Mouse (Mus musculus): Measurements from ENCODE around the gene Ube2r2. TPM values are rescaled to one million over a fixed set of nuclear protein-coding genes. Genes with fewer than 3 reads are reported as not detected.

The Ube2r2 gene
- polyA plus RNA-seq, 1 experiment from 2014 or later, result 97.6 TPM

DNA sequence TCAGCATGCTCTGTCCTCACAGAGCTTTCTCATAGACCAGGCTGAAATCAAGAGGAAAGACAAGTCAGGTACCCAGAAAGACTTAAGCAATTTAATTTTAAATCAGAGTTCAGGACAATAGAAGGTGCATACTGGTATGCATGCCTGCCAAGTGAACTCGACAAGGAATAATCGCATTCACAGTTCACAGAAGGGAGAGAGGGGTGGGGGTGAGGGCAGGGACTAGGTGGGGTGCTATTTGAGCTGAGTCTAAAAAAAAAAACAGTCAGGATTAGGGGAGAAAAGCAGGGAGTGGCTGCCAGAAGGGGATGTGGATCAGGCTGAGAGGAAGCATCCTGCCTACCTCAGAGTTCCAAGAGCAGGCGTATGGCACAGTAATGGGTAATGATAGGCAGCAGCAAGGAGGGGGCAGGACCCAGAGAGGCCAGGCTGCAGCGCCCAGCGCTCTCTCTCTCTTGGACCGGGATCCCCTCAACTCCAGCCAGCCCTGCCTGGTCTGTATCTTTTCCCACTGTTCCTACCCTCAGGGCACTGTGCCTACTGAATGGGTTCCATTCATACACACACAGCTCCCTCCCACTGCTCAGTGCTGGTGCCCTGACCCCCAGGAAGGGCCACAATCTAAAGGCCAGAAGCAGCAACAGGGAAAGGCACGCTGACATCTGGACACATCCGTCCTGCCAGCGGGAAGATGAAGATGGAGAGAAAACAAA is 21.0 kb upstream of the Ube2r2 start:
- no peaks in the 10 kb centered on the region for H3K9me3 ChIP-seq (ENCODE audit: control insufficient read depth, low read length)
- 86% methylated on average over 9 of the region's 9 CpGs for WGBS
- no peak overlapping the region for H3K9ac ChIP-seq (ENCODE audit: low read depth, low read length)
- H3K4me2 ChIP-seq (replicated peaks; ENCODE audit: low read depth, low read length), result no peak overlapping the region
- no peak for ATAC-seq (ENCODE audit: low FRiP score, low TSS enrichment)
- peaks cover 59% of the 10 kb centered on the region for H3K36me3 ChIP-seq (ENCODE audit: control insufficient read depth, insufficient read depth, low read length)
- H3K27me3 ChIP-seq (ENCODE audit: control insufficient read depth, insufficient read depth, low read length), result no peaks in the 10 kb centered on the region
- no peaks in the 10 kb centered on the region for H3K4me1 ChIP-seq (ENCODE audit: control insufficient read depth, insufficient read depth, low read length)
- no peak overlapping the region for H3K27ac ChIP-seq (ENCODE audit: low read depth, low read length)
- no peak overlapping the region for H3K4me3 ChIP-seq (ENCODE audit: low read length)

DNA sequence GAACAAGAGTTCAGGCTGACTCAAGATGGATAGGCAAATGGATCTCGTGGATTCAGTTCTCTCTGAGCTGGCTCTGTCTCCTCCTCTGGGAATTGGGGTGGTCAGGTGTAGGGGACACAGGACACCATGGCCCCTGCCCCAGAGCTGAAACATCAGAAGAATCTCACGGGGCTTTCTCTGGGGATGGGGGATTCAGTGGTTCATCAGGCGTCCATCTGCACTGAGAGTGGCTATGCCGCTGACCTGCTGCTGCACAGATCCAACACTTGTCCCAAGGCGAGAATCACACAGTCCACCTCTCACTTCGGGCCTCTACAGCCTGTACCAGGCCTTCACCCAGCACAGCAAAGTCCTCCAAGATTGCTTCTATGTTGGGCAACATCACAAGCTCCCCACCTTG is 20.5 kb upstream of the Ube2r2 start:
- WGBS, result 93% methylated on average over 6 of the region's 6 CpGs
- Histone ChIP-seq H3K9me3 (ENCODE audit: control insufficient read depth, low read length) (no peaks in the 10 kb centered on the region), H3K27ac (ENCODE audit: low read depth, low read length) (no peak overlapping the region), H3K4me2 (replicated peaks; ENCODE audit: low read depth, low read length) (no peak overlapping the region), H3K4me1 (ENCODE audit: control insufficient read depth, insufficient read depth, low read length) (no peaks in the 10 kb centered on the region), H3K36me3 (ENCODE audit: control insufficient read depth, insufficient read depth, low read length) (peaks cover 64% of the 10 kb centered on the region), H3K4me3 (ENCODE audit: low read length) (no peak overlapping the region), H3K27me3 (ENCODE audit: control insufficient read depth, insufficient read depth, low read length) (no peaks in the 10 kb centered on the region), H3K9ac (ENCODE audit: low read depth, low read length) (no peak overlapping the region)
- no peak for ATAC-seq (ENCODE audit: low FRiP score, low TSS enrichment)

- Histone ChIP-seq H3K4me3 (ENCODE audit: low read length) (no peak overlapping the region), H3K27ac (ENCODE audit: low read depth, low read length) (no peak overlapping the region), H3K4me1 (ENCODE audit: control insufficient read depth, insufficient read depth, low read length) (no peaks in the 10 kb centered on the region), H3K4me2 (replicated peaks; ENCODE audit: low read depth, low read length) (no peak overlapping the region), H3K36me3 (ENCODE audit: control insufficient read depth, insufficient read depth, low read length) (peaks cover 72% of the 10 kb centered on the region), H3K27me3 (ENCODE audit: control insufficient read depth, insufficient read depth, low read length) (no peaks in the 10 kb centered on the region), H3K9ac (ENCODE audit: low read depth, low read length) (no peak overlapping the region), H3K9me3 (ENCODE audit: control insufficient read depth, low read length) (no peaks in the 10 kb centered on the region)
- WGBS, result 93% methylated on average over 15 of the region's 15 CpGs
- no peak for ATAC-seq (ENCODE audit: low FRiP score, low TSS enrichment)
Measured at GRCm38 (mm10) chr4:41115793-41116192, 19.8 kb upstream of the Ube2r2 start.

GRCm38 (mm10) chr4:41116817-41117216 is 18.7 kb upstream of the Ube2r2 start:
- H3K9me3 ChIP-seq (ENCODE audit: control insufficient read depth, low read length), result no peaks in the 10 kb centered on the region
- no peak overlapping the region for H3K4me2 ChIP-seq (replicated peaks; ENCODE audit: low read depth, low read length)
- H3K27me3 ChIP-seq (ENCODE audit: control insufficient read depth, insufficient read depth, low read length), result no peaks in the 10 kb centered on the region
- no peak for ATAC-seq (ENCODE audit: low FRiP score, low TSS enrichment)
- no peaks in the 10 kb centered on the region for H3K4me1 ChIP-seq (ENCODE audit: control insufficient read depth, insufficient read depth, low read length)
- 79% methylated on average over 3 of the region's 3 CpGs for WGBS
- H3K9ac ChIP-seq (ENCODE audit: low read depth, low read length), result no peak overlapping the region
- no peak overlapping the region for H3K27ac ChIP-seq (ENCODE audit: low read depth, low read length)
- H3K36me3 ChIP-seq (ENCODE audit: control insufficient read depth, insufficient read depth, low read length), result peaks cover 82% of the 10 kb centered on the region
- no peak overlapping the region for H3K4me3 ChIP-seq (ENCODE audit: low read length)

DNA sequence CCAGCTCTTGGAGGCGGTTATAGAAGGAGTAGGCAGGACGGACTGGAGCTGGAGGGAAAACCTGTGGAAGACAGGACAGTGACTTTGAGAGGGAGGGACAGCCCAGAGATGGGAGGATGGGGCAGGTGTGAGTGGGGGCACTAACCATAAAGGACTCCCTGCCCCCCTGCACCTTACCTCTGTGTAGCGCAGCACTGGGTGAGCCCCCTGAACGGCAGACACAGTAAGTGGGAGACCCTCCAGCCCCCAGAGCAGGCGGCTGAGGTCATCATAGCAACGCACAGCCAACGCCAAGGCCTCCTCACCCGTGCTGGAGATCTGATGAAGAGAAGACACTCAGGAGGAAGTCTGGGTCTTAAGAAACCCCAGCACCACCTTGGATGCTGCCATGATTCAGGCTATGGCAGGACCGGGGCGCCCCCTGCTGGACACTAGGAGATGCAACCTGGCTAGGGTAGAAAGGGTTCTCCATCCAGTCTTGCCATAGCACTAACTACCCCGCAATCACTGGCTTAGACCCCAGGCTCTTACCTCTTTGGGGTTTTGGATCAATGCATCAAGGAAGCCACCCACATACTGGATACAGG is 16.7 kb upstream of the Ube2r2 start:
- Histone ChIP-seq H3K4me3 (ENCODE audit: low read length) (no peak overlapping the region), H3K27ac (ENCODE audit: low read depth, low read length) (no peak overlapping the region), H3K9me3 (ENCODE audit: control insufficient read depth, low read length) (no peaks in the 10 kb centered on the region), H3K4me1 (ENCODE audit: control insufficient read depth, insufficient read depth, low read length) (peaks cover 8% of the 10 kb centered on the region; the same call in 1 of the 2 replicates), H3K27me3 (ENCODE audit: control insufficient read depth, insufficient read depth, low read length) (no peaks in the 10 kb centered on the region), H3K4me2 (replicated peaks; ENCODE audit: low read depth, low read length) (no peak overlapping the region), H3K9ac (ENCODE audit: low read depth, low read length) (no peak overlapping the region), H3K36me3 (ENCODE audit: control insufficient read depth, insufficient read depth, low read length) (peaks cover 91% of the 10 kb centered on the region)
- ATAC-seq (ENCODE audit: low FRiP score, low TSS enrichment), result peak; percentile 33; the same call in 1 of the 2 replicates
- WGBS, result 72% methylated on average over 11 of the region's 11 CpGs

- peak within 1 kb of the TSS; percentile 82 for H3K4me2 ChIP-seq (replicated peaks; ENCODE audit: low read depth, low read length)
- WGBS, result 2% methylated on average over 29 of the region's 29 CpGs
Measured at GRCm38 (mm10) chr4:41124180-41124951, 11.2 kb upstream of the Ube2r2 start, which contains the start of gene Nol6. Gene Nol6 (minus strand): TSS chr4:41124455.

DNA sequence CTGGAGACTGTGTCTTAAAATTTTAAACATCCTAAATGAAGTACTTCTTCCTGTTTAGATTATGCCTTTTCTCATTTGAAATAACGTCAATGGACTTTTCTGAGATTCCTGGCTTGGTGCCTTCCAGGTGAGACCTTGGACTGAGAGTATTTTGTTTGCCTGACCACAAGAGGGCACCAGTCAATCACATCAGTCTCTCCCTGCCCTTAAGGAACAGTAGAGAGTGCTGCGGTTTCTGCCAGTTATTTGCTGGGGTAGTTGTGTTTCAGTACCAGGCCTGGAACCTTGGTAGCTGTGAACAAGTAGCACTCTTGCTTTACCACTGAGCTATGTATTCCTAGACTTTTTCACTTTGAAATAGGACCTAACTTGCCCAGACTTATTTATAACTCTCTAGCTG is 6.1 kb upstream of the Ube2r2 start:
- ATAC-seq (ENCODE audit: low FRiP score, low TSS enrichment), result peak; percentile 75
- Histone ChIP-seq H3K4me1 (ENCODE audit: control insufficient read depth, insufficient read depth, low read length) (peaks cover 8% of the 10 kb centered on the region; the same call in 1 of the 2 replicates), H3K27ac (ENCODE audit: low read depth, low read length) (no peak overlapping the region), H3K4me3 (ENCODE audit: low read length) (no peak overlapping the region), H3K9me3 (ENCODE audit: control insufficient read depth, low read length) (no peaks in the 10 kb centered on the region), H3K9ac (ENCODE audit: low read depth, low read length) (no peak overlapping the region), H3K4me2 (replicated peaks; ENCODE audit: low read depth, low read length) (no peak overlapping the region), H3K36me3 (ENCODE audit: control insufficient read depth, insufficient read depth, low read length) (no peaks in the 10 kb centered on the region), H3K27me3 (ENCODE audit: control insufficient read depth, insufficient read depth, low read length) (no peaks in the 10 kb centered on the region)
- 7% methylated on average over 2 of the region's 2 CpGs for WGBS

More at GRCm38 (mm10) chr4:41124180-41124951, 11.2 kb upstream of the Ube2r2 start, which contains the start of gene Nol6:
- no peaks in the 10 kb centered on the region for H3K27me3 ChIP-seq (ENCODE audit: control insufficient read depth, insufficient read depth, low read length)
- peak; percentile 100 for ATAC-seq (ENCODE audit: low FRiP score, low TSS enrichment)
- H3K36me3 ChIP-seq (ENCODE audit: control insufficient read depth, insufficient read depth, low read length), result peaks cover 37% of the 10 kb centered on the region
- H3K4me1 ChIP-seq (ENCODE audit: control insufficient read depth, insufficient read depth, low read length), result peaks cover 8% of the 10 kb centered on the region; the same call in 1 of the 2 replicates
- peak within 1 kb of the TSS; percentile 69 for H3K9ac ChIP-seq (ENCODE audit: low read depth, low read length)
- no peak within 1 kb of the TSS for H3K27ac ChIP-seq (ENCODE audit: low read depth, low read length)
- no peaks in the 10 kb centered on the region for H3K9me3 ChIP-seq (ENCODE audit: control insufficient read depth, low read length)
- H3K4me3 ChIP-seq (ENCODE audit: low read length), result peak within 1 kb of the TSS; percentile 80

DNA sequence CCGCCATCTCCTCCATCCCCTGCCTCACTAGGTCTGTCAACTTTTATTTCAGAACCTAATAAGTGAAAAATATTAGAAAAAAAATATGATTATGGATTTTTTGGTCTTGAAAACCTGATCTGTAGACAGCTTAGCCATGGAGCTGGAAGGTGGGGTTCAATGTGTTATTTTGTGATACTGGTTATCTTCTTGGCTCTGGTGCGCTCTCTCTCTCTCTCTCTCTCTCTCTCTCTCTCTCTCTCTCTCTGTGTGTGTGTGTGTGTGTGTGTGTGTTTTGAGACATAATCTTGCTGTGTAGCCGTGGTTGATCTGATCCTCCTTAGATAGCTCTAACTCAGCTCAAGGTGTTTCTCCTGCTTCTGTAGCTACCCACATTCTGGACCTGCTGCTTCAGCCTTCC is 5.7 kb upstream of the Ube2r2 start:
- WGBS, result 83% methylated on average over 3 of the region's 3 CpGs
- ATAC-seq (ENCODE audit: low FRiP score, low TSS enrichment), result no peak
- Histone ChIP-seq H3K4me2 (replicated peaks; ENCODE audit: low read depth, low read length) (no peak overlapping the region), H3K9me3 (ENCODE audit: control insufficient read depth, low read length) (no peaks in the 10 kb centered on the region), H3K4me1 (ENCODE audit: control insufficient read depth, insufficient read depth, low read length) (peaks cover 11% of the 10 kb centered on the region; the same call in 1 of the 2 replicates), H3K27ac (ENCODE audit: low read depth, low read length) (no peak overlapping the region), H3K36me3 (ENCODE audit: control insufficient read depth, insufficient read depth, low read length) (no peaks in the 10 kb centered on the region), H3K27me3 (ENCODE audit: control insufficient read depth, insufficient read depth, low read length) (no peaks in the 10 kb centered on the region), H3K9ac (ENCODE audit: low read depth, low read length) (no peak overlapping the region), H3K4me3 (ENCODE audit: low read length) (no peak overlapping the region)

Data from kidney, embryonic 14.5 days (tissue).